Mouse (Mus musculus) ES-Bruce4 (cell line): ENCODE measurements around the gene Zfand4.

Experiments used
- CTCF ChIP-seq: IDR thresholded peaks from one replicate; pipeline ENCODE4 v1.8.1; 2011; ENCODE audit warnings: low read depth, low read length
- EP300 ChIP-seq: IDR thresholded peaks from 2 replicates; pipeline ENCODE4 v1.6.1; 2011; ENCODE audit warnings: low read depth, low read length; ENCODE audit not compliant: insufficient read depth
- POLR2A ChIP-seq: IDR thresholded peaks from one replicate; pipeline ENCODE4 v1.8.1; 2011; ENCODE audit warnings: low read length; ENCODE audit not compliant: insufficient read depth

DNA sequence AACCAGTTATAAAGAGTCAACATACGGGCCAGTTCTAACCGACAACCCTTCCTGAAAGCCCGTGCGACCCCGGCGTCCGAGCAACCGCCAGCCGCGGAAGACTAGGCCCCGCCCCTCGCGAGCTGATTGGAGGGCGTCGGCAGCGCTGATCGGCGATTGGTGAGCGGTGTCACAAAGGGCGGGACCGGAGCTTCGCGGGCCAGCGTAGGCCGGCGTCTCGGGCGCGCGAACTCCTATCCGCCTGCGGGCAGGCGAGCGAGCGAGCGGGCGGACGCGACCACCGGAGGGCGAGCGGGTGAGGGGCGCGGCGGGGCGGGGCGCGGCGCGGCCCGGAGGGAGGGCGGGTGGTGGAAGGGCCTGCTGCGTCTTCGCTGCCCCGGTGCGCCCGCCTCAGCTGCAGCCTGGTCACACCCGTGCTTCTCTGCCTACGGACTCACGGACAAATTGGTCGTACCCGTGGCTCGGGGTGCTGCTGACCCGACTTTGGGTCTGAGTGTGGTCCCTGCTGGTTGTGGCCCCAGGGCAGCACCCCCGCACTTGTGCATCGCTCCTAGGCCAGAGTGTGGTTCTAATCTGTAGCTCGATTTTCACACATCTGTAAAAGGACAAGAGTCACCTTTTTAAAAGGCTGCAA, at the start of gene Zfand4:
- peak; percentile 54 for TF ChIP-seq POLR2A
- no peak for TF ChIP-seq CTCF
- no peak for TF ChIP-seq EP300
